Mouse (Mus musculus): ENCODE measurements at regions not wholly inside any gene's neighbourhood (a gene's known extent, or its start where the extent isn't known, plus 50 kb on each side); places are given as distances from the start of the nearest gene placed in this dataset.
A peak's percentile ranks its signal among the peaks of the same experiment; 100 is the strongest.

- DNase-seq: no peak
- TF ChIP-seq CTCF (conservative IDR thresholded peaks at IDR 0.05; ENCODE audit: insufficient read depth, insufficient read length, low read depth, low read length) (no peak), POLR2A (IDR thresholded peaks at IDR 0.05; ENCODE audit: low read depth, low read length) (no peak)
- Histone ChIP-seq H3K4me3 (ENCODE audit: insufficient read depth, low read depth, low read length) (no peak overlapping the region), H3K4me1 (ENCODE audit: control insufficient read depth, insufficient read depth, low read length) (peaks cover 3% of the 10 kb centered on the region; the same call in 1 of the 2 replicates), H3K27me3 (replicated peaks; ENCODE audit: control insufficient read depth, insufficient read depth, low read length) (no peaks in the 10 kb centered on the region), H3K27ac (ENCODE audit: insufficient read depth, low read depth, low read length) (no peak overlapping the region), H3K36me3 (ENCODE audit: control insufficient read depth, insufficient read depth, low read length) (no peaks in the 10 kb centered on the region)
- WGBS: 61% methylated on average over 1 of the region's 1 CpGs
Measured at GRCm38 (mm10) chr7:74793241-74793640, 238.7 kb upstream of the Slco3a1 start.

- 37% methylated on average over 1 of the region's 1 CpGs for WGBS
- Histone ChIP-seq H3K27me3 (replicated peaks; ENCODE audit: control insufficient read depth, insufficient read depth, low read length) (no peaks in the 10 kb centered on the region; the same call in 1 of the 2 replicates), H3K4me1 (ENCODE audit: control insufficient read depth, insufficient read depth, low read length) (peaks cover 3% of the 10 kb centered on the region; the same call in 1 of the 2 replicates), H3K4me3 (ENCODE audit: insufficient read depth, low read depth, low read length) (no peak overlapping the region), H3K27ac (ENCODE audit: insufficient read depth, low read depth, low read length) (no peak overlapping the region), H3K36me3 (ENCODE audit: control insufficient read depth, insufficient read depth, low read length) (no peaks in the 10 kb centered on the region)
- peak; percentile 63 for DNase-seq
- TF ChIP-seq POLR2A (IDR thresholded peaks at IDR 0.05; ENCODE audit: low read depth, low read length) (no peak), CTCF (conservative IDR thresholded peaks at IDR 0.05; ENCODE audit: insufficient read depth, insufficient read length, low read depth, low read length) (no peak)
Measured at GRCm38 (mm10) chr7:74788696-74789095, 234.1 kb upstream of the Slco3a1 start.

DNA sequence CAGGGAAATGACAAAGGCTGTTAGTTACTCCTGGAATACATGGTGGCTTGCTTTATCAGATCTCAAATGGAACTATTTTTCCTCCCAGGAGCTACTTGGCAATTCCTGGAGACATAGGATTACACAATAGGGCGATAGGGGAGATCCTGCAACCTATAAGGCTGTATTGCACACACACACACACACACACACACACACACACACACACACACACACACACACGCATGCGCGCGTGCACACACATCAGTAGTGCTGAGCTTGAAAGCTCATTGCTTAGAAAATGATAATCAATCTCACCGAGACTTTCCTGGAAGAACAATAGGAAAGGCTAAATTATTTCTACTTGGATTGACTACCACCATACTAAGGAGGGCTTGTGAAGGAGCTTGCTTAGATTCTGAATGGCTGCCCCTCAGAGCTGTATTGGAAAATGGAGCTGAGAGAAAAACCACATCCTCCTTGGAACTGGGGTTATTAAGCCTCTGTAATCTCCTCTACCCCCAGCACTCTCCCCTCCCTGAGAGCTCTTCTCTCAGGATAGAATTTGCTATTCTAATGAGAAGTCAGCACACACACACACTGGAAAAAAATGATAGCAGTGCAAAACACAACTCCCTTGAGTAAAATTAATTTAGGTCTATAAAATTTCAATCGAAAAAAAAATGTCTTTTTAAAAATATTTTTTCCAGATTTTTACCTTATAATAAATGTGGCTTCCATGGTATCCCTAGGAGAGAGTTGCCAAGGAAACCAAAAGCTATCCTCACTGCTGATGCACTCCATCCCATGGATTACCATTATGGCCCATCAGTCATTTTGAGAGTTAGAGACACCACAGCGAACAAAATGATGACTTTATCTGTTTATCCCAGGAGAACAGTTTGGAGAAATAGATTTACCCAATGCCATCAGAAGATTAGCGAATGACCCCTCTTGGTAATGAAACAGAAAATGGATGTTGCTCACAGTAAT is 217.1 kb upstream of the Slco3a1 start:
- 92% methylated on average over 9 of the region's 9 CpGs for WGBS

DNA sequence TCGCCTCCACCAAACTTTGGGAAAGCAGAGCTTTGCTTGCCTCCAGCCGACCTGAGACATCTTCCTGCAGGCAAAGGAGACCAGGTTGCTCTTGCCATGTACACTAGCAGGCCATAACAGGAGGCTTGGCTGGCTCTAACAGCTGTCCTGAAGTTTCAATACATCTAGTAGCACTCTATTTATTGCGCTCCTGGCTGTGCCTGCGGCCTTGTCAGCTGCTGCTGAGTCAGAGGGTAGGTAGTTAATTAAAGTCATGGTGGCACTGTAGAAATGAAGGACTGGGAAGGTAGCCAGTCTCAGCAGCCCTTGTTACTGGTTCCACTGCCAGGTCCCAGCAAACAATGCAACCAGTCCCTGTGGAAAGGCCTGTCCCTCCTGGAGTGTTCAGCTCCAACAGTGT is 212.0 kb upstream of the Slco3a1 start:
- Histone ChIP-seq H3K36me3 (ENCODE audit: control insufficient read depth, insufficient read depth, low read length) (no peaks in the 10 kb centered on the region), H3K4me3 (ENCODE audit: insufficient read depth, low read depth, low read length) (no peak overlapping the region), H3K4me1 (ENCODE audit: control insufficient read depth, insufficient read depth, low read length) (no peaks in the 10 kb centered on the region), H3K27me3 (replicated peaks; ENCODE audit: control insufficient read depth, insufficient read depth, low read length) (no peaks in the 10 kb centered on the region), H3K27ac (ENCODE audit: insufficient read depth, low read depth, low read length) (no peak overlapping the region)
- no peak for TF ChIP-seq POLR2A (IDR thresholded peaks at IDR 0.05; ENCODE audit: low read depth, low read length)
- TF ChIP-seq CTCF (conservative IDR thresholded peaks at IDR 0.05; ENCODE audit: insufficient read depth, insufficient read length, low read depth, low read length): no peak
- DNase-seq: no peak
- WGBS: 82% methylated on average over 4 of the region's 4 CpGs

More for the DNA sequence above, 217.1 kb upstream of the Slco3a1 start:
- no peaks in the 10 kb centered on the region for H3K27me3 ChIP-seq (replicated peaks; ENCODE audit: control insufficient read depth, insufficient read depth, low read length)
- H3K4me3 ChIP-seq (ENCODE audit: insufficient read depth, low read depth, low read length): no peak overlapping the region
- H3K27ac ChIP-seq (ENCODE audit: insufficient read depth, low read depth, low read length): no peak overlapping the region
- DNase-seq: no peak
- TF ChIP-seq CTCF (conservative IDR thresholded peaks at IDR 0.05; ENCODE audit: insufficient read depth, insufficient read length, low read depth, low read length) (no peak), POLR2A (IDR thresholded peaks at IDR 0.05; ENCODE audit: low read depth, low read length) (no peak)
- H3K36me3 ChIP-seq (ENCODE audit: control insufficient read depth, insufficient read depth, low read length): no peaks in the 10 kb centered on the region
- H3K4me1 ChIP-seq (ENCODE audit: control insufficient read depth, insufficient read depth, low read length): no peaks in the 10 kb centered on the region

DNA sequence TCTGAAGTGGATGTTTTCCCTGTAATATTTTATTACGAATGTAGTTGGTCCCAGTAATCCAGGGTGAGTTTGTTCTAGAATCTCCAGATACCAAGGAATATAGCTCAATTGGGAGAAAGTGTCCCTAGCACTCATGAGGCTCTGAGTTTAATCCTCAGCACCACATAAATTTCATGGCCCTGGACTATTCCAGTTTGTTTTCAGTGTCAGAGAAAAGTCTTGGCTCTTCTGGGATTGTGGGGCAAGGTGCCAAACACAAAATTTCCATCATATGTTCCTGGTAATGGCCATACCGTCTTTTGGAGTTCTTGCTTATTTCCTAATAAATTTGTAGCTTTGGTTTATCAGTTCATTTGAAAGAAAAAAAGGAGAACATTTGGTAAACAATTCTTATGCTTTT is 202.9 kb upstream of the Slco3a1 start:
- H3K4me3 ChIP-seq (ENCODE audit: insufficient read depth, low read depth, low read length): no peak overlapping the region
- no peak for TF ChIP-seq POLR2A (IDR thresholded peaks at IDR 0.05; ENCODE audit: low read depth, low read length)
- TF ChIP-seq CTCF (conservative IDR thresholded peaks at IDR 0.05; ENCODE audit: insufficient read depth, insufficient read length, low read depth, low read length): no peak
- WGBS: 74% methylated on average over 2 of the region's 2 CpGs
- DNase-seq: no peak
- no peak overlapping the region for H3K27ac ChIP-seq (ENCODE audit: insufficient read depth, low read depth, low read length)
- H3K27me3 ChIP-seq (replicated peaks; ENCODE audit: control insufficient read depth, insufficient read depth, low read length): no peaks in the 10 kb centered on the region
- no peaks in the 10 kb centered on the region for H3K36me3 ChIP-seq (ENCODE audit: control insufficient read depth, insufficient read depth, low read length)
- no peaks in the 10 kb centered on the region for H3K4me1 ChIP-seq (ENCODE audit: control insufficient read depth, insufficient read depth, low read length)

DNA sequence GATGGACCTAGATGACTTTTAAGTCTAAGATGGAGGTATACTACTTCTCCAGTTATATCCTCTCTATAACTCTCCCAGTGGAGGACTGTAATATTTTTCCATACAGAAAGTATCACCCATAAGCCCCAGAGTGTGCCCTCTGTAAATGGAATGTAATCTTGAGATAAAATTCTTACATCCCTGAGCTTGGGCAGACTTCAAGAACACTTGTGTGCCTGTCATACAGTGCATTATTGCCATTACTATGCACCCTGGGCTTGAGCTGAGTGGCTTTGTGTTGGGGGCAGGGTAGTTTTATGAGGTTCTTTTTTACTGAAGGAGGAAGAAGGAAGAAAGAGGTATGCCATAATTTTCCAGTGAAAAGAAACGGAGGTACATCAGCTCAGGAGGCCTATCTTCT is 193.1 kb upstream of the Slco3a1 start:
- H3K4me3 ChIP-seq (ENCODE audit: insufficient read depth, low read depth, low read length): no peak overlapping the region
- WGBS: 68% methylated on average over 1 of the region's 1 CpGs
- no peak for DNase-seq
- no peaks in the 10 kb centered on the region for H3K27me3 ChIP-seq (replicated peaks; ENCODE audit: control insufficient read depth, insufficient read depth, low read length)
- no peak for TF ChIP-seq POLR2A (IDR thresholded peaks at IDR 0.05; ENCODE audit: low read depth, low read length)
- no peak for TF ChIP-seq CTCF (conservative IDR thresholded peaks at IDR 0.05; ENCODE audit: insufficient read depth, insufficient read length, low read depth, low read length)
- no peak overlapping the region for H3K27ac ChIP-seq (ENCODE audit: insufficient read depth, low read depth, low read length)
- no peaks in the 10 kb centered on the region for H3K36me3 ChIP-seq (ENCODE audit: control insufficient read depth, insufficient read depth, low read length)
- no peaks in the 10 kb centered on the region for H3K4me1 ChIP-seq (ENCODE audit: control insufficient read depth, insufficient read depth, low read length)

GRCm38 (mm10) chr7:74734941-74735340 is 180.4 kb upstream of the Slco3a1 start:
- 82% methylated on average over 6 of the region's 6 CpGs for WGBS
- TF ChIP-seq POLR2A (IDR thresholded peaks at IDR 0.05; ENCODE audit: low read depth, low read length) (no peak), CTCF (conservative IDR thresholded peaks at IDR 0.05; ENCODE audit: insufficient read depth, insufficient read length, low read depth, low read length) (no peak)
- DNase-seq: no peak
- Histone ChIP-seq H3K4me3 (ENCODE audit: insufficient read depth, low read depth, low read length) (no peak overlapping the region), H3K27ac (ENCODE audit: insufficient read depth, low read depth, low read length) (no peak overlapping the region), H3K27me3 (replicated peaks; ENCODE audit: control insufficient read depth, insufficient read depth, low read length) (no peaks in the 10 kb centered on the region), H3K36me3 (ENCODE audit: control insufficient read depth, insufficient read depth, low read length) (no peaks in the 10 kb centered on the region), H3K4me1 (ENCODE audit: control insufficient read depth, insufficient read depth, low read length) (no peaks in the 10 kb centered on the region)

Data from kidney, adult 2 months (tissue).